Mouse (Mus musculus) megakaryocyte progenitor cell, adult 5-6 weeks (primary cell): ENCODE results near the gene Ccz1. TPM values are rescaled to one million over a fixed set of nuclear protein-coding genes. Genes with fewer than 3 reads are reported as not detected.

Experiments used
- ATAC-seq: replicated peaks from 2 replicates; pipeline ENCODE4 v1.8.0; 2016; ENCODE audit warnings: mild to moderate bottlenecking, moderate TSS enrichment, inconsistent platforms; ENCODE audit not compliant: poor library complexity
- total RNA-seq, 2 experiments: library from RNA; stranded (forward) in 1 of 2; stranded (reverse) in 1 of 2; fragments of 157-497, 149-512 nt in 1 of 2; fragments of 200-1000 nt in 1 of 2; gene quantifications; 2 replicates each; pipeline versions ENCODE4 v1.2.3 to v1.2.4; 2015 to 2017

The Ccz1 gene
- total RNA-seq, 2 experiments from 2014 or later: 105 to 120 TPM

- ATAC-seq: no peak
Measured at GRCm38 (mm10) chr5:143994632-143995365, 19.9 kb downstream of the Ccz1 start.

GRCm38 (mm10) chr5:143993849-143994248 lies 20.8 kb downstream of the Ccz1 start:
- ATAC-seq: no peak

- ATAC-seq: no peak
Measured at GRCm38 (mm10) chr5:143993260-143993659, 21.4 kb downstream of the Ccz1 start.

- no peak for ATAC-seq
Measured at GRCm38 (mm10) chr5:143992661-143993060, 22.0 kb downstream of the Ccz1 start.

GRCm38 (mm10) chr5:143990086-143990485 lies 24.6 kb downstream of the Ccz1 start:
- ATAC-seq: peak; percentile 94

GRCm38 (mm10) chr5:143989046-143989445 lies 25.6 kb downstream of the Ccz1 start:
- no peak for ATAC-seq

GRCm38 (mm10) chr5:143987596-143987995 lies 27.1 kb downstream of the Ccz1 start:
- no peak for ATAC-seq

GRCm38 (mm10) chr5:143985381-143985780 lies 29.3 kb downstream of the Ccz1 start:
- ATAC-seq: no peak

GRCm38 (mm10) chr5:143982361-143982760 lies 32.3 kb downstream of the Ccz1 start:
- ATAC-seq: no peak

GRCm38 (mm10) chr5:143980858-143981257 lies 33.8 kb downstream of the Ccz1 start:
- ATAC-seq: no peak

- peak; percentile 55 for ATAC-seq
Measured at GRCm38 (mm10) chr5:143976726-143977431, 37.8 kb downstream of the Ccz1 start.

- no peak for ATAC-seq
Measured at GRCm38 (mm10) chr5:143976232-143976631, 38.4 kb downstream of the Ccz1 start.

GRCm38 (mm10) chr5:143975631-143975933 lies 39.1 kb downstream of the Ccz1 start:
- ATAC-seq: peak; percentile 16

GRCm38 (mm10) chr5:143974931-143975630 lies 39.6 kb downstream of the Ccz1 start:
- peak; percentile 88 for ATAC-seq

GRCm38 (mm10) chr5:143972628-143973027 lies 42.0 kb downstream of the Ccz1 start:
- ATAC-seq: no peak

GRCm38 (mm10) chr5:143966671-143967070 lies 48.0 kb downstream of the Ccz1 start:
- no peak for ATAC-seq

GRCm38 (mm10) chr5:143965586-143966345 lies 48.9 kb downstream of the Ccz1 start:
- ATAC-seq: no peak

GRCm38 (mm10) chr5:143961176-143961575 lies 53.5 kb downstream of the Ccz1 start:
- ATAC-seq: no peak

GRCm38 (mm10) chr5:143959551-143959950 lies 55.1 kb downstream of the Ccz1 start:
- ATAC-seq: no peak

- no peak for ATAC-seq
Measured at GRCm38 (mm10) chr5:143957101-143957500, 57.6 kb downstream of the Ccz1 start.

- ATAC-seq: no peak
Measured at GRCm38 (mm10) chr5:143950016-143950415, 64.7 kb downstream of the Ccz1 start.
